Mouse (Mus musculus) CD8-positive naive resting alpha-beta T cell, adult 57 days (primary cell): Measurements from ENCODE around the gene Adrm1. TPM values are rescaled to one million over a fixed set of nuclear protein-coding genes. Genes with fewer than 3 reads are reported as not detected.

Experiments
- total RNA-seq: library from RNA; stranded (reverse); gene quantifications from one replicate; pipeline ENCODE4 v1.2.4, GENCODE M21; 2023

Gene Adrm1
- 98.2 TPM for total RNA-seq

DNA sequence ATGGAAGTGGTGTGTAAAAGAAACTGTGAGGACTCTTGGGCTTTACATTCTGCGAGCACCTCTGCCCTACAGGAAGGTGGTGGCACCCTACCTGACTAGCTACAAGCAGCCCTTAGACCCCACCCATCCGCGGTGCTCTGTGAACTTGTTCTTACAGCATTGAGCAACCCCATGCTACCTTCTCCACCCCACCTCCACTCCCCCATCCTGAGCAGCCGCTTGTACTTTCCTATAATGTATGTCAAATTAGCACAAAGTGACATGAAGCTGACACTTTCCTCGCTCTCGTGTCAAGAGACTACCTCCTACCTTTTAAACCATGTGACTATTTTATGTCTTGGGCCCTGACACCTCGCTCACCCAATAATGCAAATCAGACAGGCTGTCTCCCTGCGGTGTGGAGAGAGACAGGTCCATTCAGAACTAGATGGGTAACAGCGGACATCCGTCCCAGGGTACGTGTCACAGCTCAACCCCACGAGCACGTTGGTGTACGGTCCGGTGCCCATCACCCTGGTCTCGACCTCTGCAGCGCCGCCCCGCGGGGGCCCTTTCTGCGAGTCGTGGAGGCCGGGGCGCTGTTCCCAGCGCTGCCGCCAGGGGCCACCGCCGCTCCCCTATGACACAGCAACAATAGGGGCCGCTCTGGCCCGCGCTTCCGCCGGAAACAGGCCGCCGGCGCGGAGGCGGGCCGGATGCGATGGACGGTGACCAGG lies at the start of gene Adrm1:
TSS of gene Adrm1 (plus strand) at position 680 of the 716 bp plus-strand sequence.

Other genes with a start within 250 kb of the Adrm1 start
- gene Taf4, start 194.8 kb upstream of the Adrm1 start, total RNA-seq = 42.1 TPM
- gene Lsm14b, start 146.5 kb upstream of the Adrm1 start, total RNA-seq = 44.7 TPM
- gene Psma7, start 129.1 kb upstream of the Adrm1 start, total RNA-seq = 141 TPM
- gene Ss18l1, start 129.0 kb upstream of the Adrm1 start, total RNA-seq = 5.2 TPM
- gene Mtg2, start 100.9 kb upstream of the Adrm1 start, total RNA-seq = 25.2 TPM
- not detected for gene Hrh3, start 67.0 kb upstream of the Adrm1 start, total RNA-seq
- gene Osbpl2, start 52.2 kb upstream of the Adrm1 start, total RNA-seq = 32.3 TPM
- gene Lama5, start 54.4 kb downstream of the Adrm1 start, total RNA-seq = 0.03 TPM
- gene Rps21, start 85.9 kb downstream of the Adrm1 start, total RNA-seq = 2,859 TPM
- 39.2 TPM for gene Cables2, start 102.0 kb downstream of the Adrm1 start, total RNA-seq
- gene Rbbp8nl, start 118.4 kb downstream of the Adrm1 start, total RNA-seq = not detected
- not detected for gene Gata5, start 163.2 kb downstream of the Adrm1 start, total RNA-seq